Mouse (Mus musculus): ENCODE results near the gene Zfp296. TPM values are rescaled to one million over a fixed set of nuclear protein-coding genes. Genes with fewer than 3 reads are reported as not detected.
A peak's percentile ranks its signal among the peaks of the same experiment; 100 is the strongest.

Zfp296 gene
- polyA plus RNA-seq, 1 experiment from 2014 or later: 0.20 TPM

DNA sequence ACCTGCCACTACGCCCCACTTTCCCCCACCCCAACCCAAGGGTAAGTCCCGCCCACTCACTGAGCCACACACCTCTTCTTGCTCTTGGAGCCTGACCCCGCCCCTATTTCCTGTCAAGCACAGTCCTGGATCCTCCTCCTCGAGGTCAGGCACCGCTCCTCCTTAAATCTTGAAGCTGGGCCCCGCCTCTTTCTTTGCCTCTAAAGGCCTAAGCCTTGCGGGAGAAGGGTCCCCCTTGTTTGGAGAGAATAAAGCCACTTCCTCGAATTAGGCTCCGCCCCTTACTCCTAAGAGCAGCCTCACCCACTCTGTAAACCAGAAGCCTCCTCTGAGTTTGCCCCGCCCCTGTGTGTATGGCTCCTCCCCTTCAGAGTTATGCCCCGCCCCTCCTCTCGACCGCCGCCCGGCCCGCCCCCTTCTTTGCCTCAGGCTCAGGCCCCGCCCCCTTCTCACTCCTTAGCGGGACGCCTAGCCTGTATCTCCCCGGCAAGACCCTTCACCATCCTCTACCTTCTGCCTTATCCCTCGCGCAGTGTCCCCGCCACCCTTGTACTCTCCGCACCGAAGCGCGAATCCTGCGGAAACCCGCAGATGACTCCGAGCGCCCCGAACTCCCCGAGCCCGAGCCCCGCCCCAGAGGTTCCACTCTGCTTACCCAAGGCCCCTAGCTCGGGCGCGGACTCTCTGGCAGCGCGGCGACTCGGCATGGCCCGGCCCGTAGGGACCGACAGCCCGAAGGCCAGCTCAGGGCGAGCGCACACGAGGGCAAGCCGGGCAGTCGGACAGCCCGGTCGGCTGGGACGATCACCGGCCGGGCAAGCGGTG is 51.7 kb downstream of the Zfp296 start:
- Histone ChIP-seq H3K36me3 (ENCODE audit: control insufficient read depth, insufficient read depth, low read length) (peaks cover 18% of the 10 kb centered on the region), H3K4me2 (ENCODE audit: low read length) (peak overlapping the region; percentile 95), H3K4me3 (ENCODE audit: low read length) (peak overlapping the region; percentile 85), H3K27ac (ENCODE audit: low read depth, low read length) (peak overlapping the region; percentile 73), H3K9ac (ENCODE audit: low read depth, low read length) (peak overlapping the region; percentile 67), H3K9me3 (ENCODE audit: control insufficient read depth, low read length) (no peaks in the 10 kb centered on the region), H3K4me1 (ENCODE audit: control insufficient read depth, insufficient read depth, low read depth, low read length) (no peaks in the 10 kb centered on the region; the same call in 1 of the 2 replicates), H3K27me3 (replicated peaks; ENCODE audit: control insufficient read depth, insufficient read depth, low read length) (no peaks in the 10 kb centered on the region)
- peak; percentile 85 for ATAC-seq
- WGBS: under 1% methylated on average over 46 of the region's 57 CpGs

DNA sequence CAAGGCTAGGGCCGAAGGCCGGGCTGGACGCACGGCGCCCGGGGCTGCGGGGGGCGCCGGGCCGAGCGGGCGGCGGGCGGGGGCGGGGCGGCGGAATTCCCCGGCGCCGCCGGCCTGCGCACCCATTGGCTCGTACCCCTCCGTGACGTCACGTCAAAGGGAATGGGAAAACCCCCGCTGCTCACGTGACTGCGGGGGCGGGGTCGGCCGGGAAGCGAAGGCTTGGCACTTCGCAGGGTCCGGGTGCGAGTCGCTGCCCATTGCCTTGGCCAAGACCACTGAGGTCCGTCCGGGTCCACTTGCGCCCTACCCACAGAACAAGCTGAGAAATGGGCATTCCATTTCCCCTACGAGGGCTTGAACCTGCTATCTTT is 52.3 kb downstream of the Zfp296 start, which contains the start of gene Relb:
Relb (minus strand) TSS at position 78 of the 374 bp plus-strand sequence.
- peak within 1 kb of the TSS; percentile 85 for H3K4me3 ChIP-seq (ENCODE audit: low read length)
- peak within 1 kb of the TSS; percentile 73 for H3K27ac ChIP-seq (ENCODE audit: low read depth, low read length)
- 2% methylated on average over 32 of the region's 41 CpGs for WGBS
- H3K36me3 ChIP-seq (ENCODE audit: control insufficient read depth, insufficient read depth, low read length): peaks cover 23% of the 10 kb centered on the region
- no peaks in the 10 kb centered on the region; the same call in 1 of the 2 replicates for H3K4me1 ChIP-seq (ENCODE audit: control insufficient read depth, insufficient read depth, low read depth, low read length)
- no peaks in the 10 kb centered on the region for H3K9me3 ChIP-seq (ENCODE audit: control insufficient read depth, low read length)
- ATAC-seq: peak; percentile 67
- peak within 1 kb of the TSS; percentile 95 for H3K4me2 ChIP-seq (ENCODE audit: low read length)
- peak within 1 kb of the TSS; percentile 67 for H3K9ac ChIP-seq (ENCODE audit: low read depth, low read length)
- H3K27me3 ChIP-seq (replicated peaks; ENCODE audit: control insufficient read depth, insufficient read depth, low read length): no peaks in the 10 kb centered on the region

Other genes with a start within 250 kb of the Zfp296 start
- 80.6 and 87.2 TPM in 2 replicates for gene Ercc1, start 232.5 kb upstream of the Zfp296 start, polyA plus RNA-seq (2015; fragmentation: Nextera tagmentation; extraction: Ambion mirVana)
- gene Cd3eap, start 217.8 kb upstream of the Zfp296 start, polyA plus RNA-seq (2015; fragmentation: Nextera tagmentation; extraction: Ambion mirVana): 23.1 and 23.6 TPM in 2 replicates
- gene Ppp1r13l, start 217.5 kb upstream of the Zfp296 start, polyA plus RNA-seq (2015; fragmentation: Nextera tagmentation; extraction: Ambion mirVana): 1.5 and 1.9 TPM in 2 replicates
- 22.6 and 25.1 TPM in 2 replicates for gene Ercc2, start 195.3 kb upstream of the Zfp296 start, polyA plus RNA-seq (2015; fragmentation: Nextera tagmentation; extraction: Ambion mirVana)
- gene Klc3, start 173.2 kb upstream of the Zfp296 start, polyA plus RNA-seq (2015; fragmentation: Nextera tagmentation; extraction: Ambion mirVana): 2.2 and 2.5 TPM in 2 replicates
- gene Ckm, start 172.5 kb upstream of the Zfp296 start, polyA plus RNA-seq (2015; fragmentation: Nextera tagmentation; extraction: Ambion mirVana): 0.64 and 47.3 TPM in 2 replicates
- gene Mark4, start 118.5 kb upstream of the Zfp296 start, polyA plus RNA-seq (2015; fragmentation: Nextera tagmentation; extraction: Ambion mirVana): 13.5 and 15.9 TPM in 2 replicates
- 0.97 and 1.5 TPM in 2 replicates for gene Exoc3l2, start 114.0 kb upstream of the Zfp296 start, polyA plus RNA-seq (2015; fragmentation: Nextera tagmentation; extraction: Ambion mirVana)
- 3.5 and 4.2 TPM in 2 replicates for gene Bloc1s3, start 68.9 kb upstream of the Zfp296 start, polyA plus RNA-seq (2015; fragmentation: Nextera tagmentation; extraction: Ambion mirVana)
- 36.3 and 37.1 TPM in 2 replicates for gene Trappc6a, start 68.9 kb upstream of the Zfp296 start, polyA plus RNA-seq (2015; fragmentation: Nextera tagmentation; extraction: Ambion mirVana)
- gene Nkpd1, start 59.4 kb upstream of the Zfp296 start, polyA plus RNA-seq (2015; fragmentation: Nextera tagmentation; extraction: Ambion mirVana): 0.99 and 2.3 TPM in 2 replicates
- gene Ppp1r37, start 14.2 kb upstream of the Zfp296 start, polyA plus RNA-seq (2015; fragmentation: Nextera tagmentation; extraction: Ambion mirVana): 37.7 and 38.3 TPM in 2 replicates
- 147 and 162 TPM in 2 replicates for gene Gemin7, start 308 bp downstream of the Zfp296 start, polyA plus RNA-seq (2015; fragmentation: Nextera tagmentation; extraction: Ambion mirVana)
- gene Clasrp, start 27.2 kb downstream of the Zfp296 start, polyA plus RNA-seq (2015; fragmentation: Nextera tagmentation; extraction: Ambion mirVana): 54.1 and 54.4 TPM in 2 replicates
- gene Relb, start 52.2 kb downstream of the Zfp296 start, polyA plus RNA-seq (2015; fragmentation: Nextera tagmentation; extraction: Ambion mirVana): 6.7 and 6.9 TPM in 2 replicates
- gene Clptm1, start 87.7 kb downstream of the Zfp296 start, polyA plus RNA-seq (2015; fragmentation: Nextera tagmentation; extraction: Ambion mirVana): 138 and 140 TPM in 2 replicates
- not detected in 2 replicates for gene Apoc2, start 100.7 kb downstream of the Zfp296 start, polyA plus RNA-seq (2015; fragmentation: Nextera tagmentation; extraction: Ambion mirVana)
- gene Gm44805, start 104.1 kb downstream of the Zfp296 start, polyA plus RNA-seq (2015; fragmentation: Nextera tagmentation; extraction: Ambion mirVana): not detected in 2 replicates
- not detected in 2 replicates for gene Apoc4, start 104.2 kb downstream of the Zfp296 start, polyA plus RNA-seq (2015; fragmentation: Nextera tagmentation; extraction: Ambion mirVana)
- 1.4 and 3.1 TPM in 2 replicates for gene Apoc1, start 115.4 kb downstream of the Zfp296 start, polyA plus RNA-seq (2015; fragmentation: Nextera tagmentation; extraction: Ambion mirVana)
- 849 and 1,414 TPM in 2 replicates for gene Apoe, start 121.9 kb downstream of the Zfp296 start, polyA plus RNA-seq (2015; fragmentation: Nextera tagmentation; extraction: Ambion mirVana)
- gene Tomm40, start 138.2 kb downstream of the Zfp296 start, polyA plus RNA-seq (2015; fragmentation: Nextera tagmentation; extraction: Ambion mirVana): 134 and 135 TPM in 2 replicates
- gene Nectin2, start 173.2 kb downstream of the Zfp296 start, polyA plus RNA-seq (2015; fragmentation: Nextera tagmentation; extraction: Ambion mirVana): 57.7 and 59.7 TPM in 2 replicates
- gene Bcam, start 193.7 kb downstream of the Zfp296 start, polyA plus RNA-seq (2015; fragmentation: Nextera tagmentation; extraction: Ambion mirVana): 24.4 and 24.6 TPM in 2 replicates
- 0.34 and 0.41 TPM in 2 replicates for gene Cblc, start 219.5 kb downstream of the Zfp296 start, polyA plus RNA-seq (2015; fragmentation: Nextera tagmentation; extraction: Ambion mirVana)
- 0.70 and 1.2 TPM in 2 replicates for gene Bcl3, start 245.5 kb downstream of the Zfp296 start, polyA plus RNA-seq (2015; fragmentation: Nextera tagmentation; extraction: Ambion mirVana)

All from hindbrain, embryonic 16.5 days (tissue).